Mouse (Mus musculus) megakaryocyte, embryonic 14.5 days (primary cell): ENCODE data around the gene Zscan21. TPM values are rescaled to one million over a fixed set of nuclear protein-coding genes. Genes with fewer than 3 reads are reported as not detected.

Experiments used
- H3K27me3 ChIP-seq: replicated peaks from 2 replicates; pipeline ENCODE3; 2012; ENCODE audit warnings: inconsistent platforms
- H3K36me3 ChIP-seq: replicated peaks from 2 replicates; pipeline ENCODE3; 2012; ENCODE audit warnings: low read length, inconsistent platforms, mixed read lengths
- H3K4me1 ChIP-seq: 2 replicates; pipeline ENCODE4 v1.6.1; 2012; ENCODE audit warnings: inconsistent platforms
- H3K4me3 ChIP-seq: replicated peaks from 2 replicates; pipeline ENCODE3; 2012; ENCODE audit warnings: moderate library complexity, mild to moderate bottlenecking, inconsistent platforms
- H3K9me3 ChIP-seq: 2 replicates; pipeline ENCODE4 v1.6.1; 2012; ENCODE audit warnings: inconsistent platforms
- FLI1 ChIP-seq: IDR thresholded peaks from 2 replicates; pipeline ENCODE4 v1.6.1; 2012; ENCODE audit warnings: low read length, inconsistent platforms, mixed read lengths
- GATA1 ChIP-seq: IDR thresholded peaks from 3 replicates; pipeline ENCODE4 v1.6.1; 2012; ENCODE audit warnings: mixed read lengths, low read length, inconsistent platforms, borderline replicate concordance
- polyA plus RNA-seq: library from polyadenylated mRNA; stranded (reverse); fragments of >175 nt; gene quantifications from 2 replicates; pipeline ENCODE4 v1.2.3, GENCODE M21; 2012; ENCODE audit warnings: low replicate concordance; ENCODE audit not compliant: insufficient read depth

Zscan21 gene
- polyA plus RNA-seq, 1 experiment, result 0.86 TPM

DNA sequence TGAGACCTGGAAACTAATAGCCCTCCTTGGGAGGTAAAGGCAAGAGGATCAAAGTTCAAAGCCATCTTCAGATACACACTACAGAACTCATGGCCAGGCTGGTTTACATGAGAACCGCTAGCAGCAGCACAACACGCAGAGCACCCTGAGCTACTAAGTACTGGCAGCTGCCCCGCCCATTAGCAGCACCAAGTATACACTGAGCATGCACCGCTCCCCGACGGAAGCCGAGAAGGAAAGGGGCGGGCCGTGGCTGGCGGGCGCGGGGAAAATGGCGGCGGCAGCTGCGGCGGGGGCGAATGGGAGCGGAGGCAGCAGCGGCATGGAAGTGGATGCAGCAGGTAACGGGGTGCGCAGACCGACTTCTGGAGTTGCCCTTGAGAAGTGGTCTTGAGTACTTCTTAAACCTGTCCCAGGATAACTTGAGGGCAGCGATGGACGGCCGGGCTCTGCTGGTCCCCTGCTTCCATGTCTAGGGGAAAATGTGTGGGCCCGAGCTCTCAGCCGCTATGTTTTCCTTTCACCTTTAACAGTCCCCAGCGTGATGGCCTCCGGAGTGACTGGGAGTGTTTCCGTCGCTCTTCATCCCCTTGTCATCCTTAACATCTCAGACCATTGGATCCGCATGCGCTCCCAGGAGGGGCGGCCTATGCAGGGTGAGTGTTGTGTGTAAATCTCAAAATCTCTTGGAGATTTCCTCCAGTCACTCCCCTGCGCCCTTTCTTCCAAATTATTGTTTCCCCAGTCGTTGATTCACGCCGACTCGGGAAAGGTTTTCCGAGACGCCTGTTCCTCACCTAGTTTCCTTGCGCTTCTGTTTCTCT lies 44.4 kb downstream of the Zscan21 start, which contains the start of gene Cops6:
TSS of gene Cops6 (plus strand) at position 230 of the 824 bp plus-strand sequence.
- peaks cover 45% of the 10 kb centered on the region for H3K4me1 ChIP-seq
- TF ChIP-seq FLI1 (no peak), GATA1 (no peak)
- peak within 1 kb of the TSS; percentile 98 for H3K4me3 ChIP-seq

DNA sequence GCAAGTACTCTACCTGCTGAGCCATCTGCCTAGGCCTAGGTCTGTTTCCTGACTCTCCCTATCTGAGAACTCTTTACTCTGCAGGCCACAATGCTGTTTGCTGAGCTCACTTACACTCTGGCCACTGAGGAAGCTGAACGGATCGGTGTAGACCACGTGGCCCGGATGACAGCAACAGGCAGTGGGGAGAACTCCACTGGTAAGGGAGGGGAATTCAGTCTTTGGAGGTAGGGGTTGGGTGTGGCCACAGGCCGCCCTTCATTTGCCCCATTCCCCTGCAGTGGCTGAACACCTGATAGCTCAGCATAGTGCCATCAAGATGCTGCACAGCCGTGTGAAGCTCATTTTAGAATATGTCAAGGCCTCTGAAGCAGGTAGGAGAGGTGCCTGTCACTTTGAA lies 46.3 kb downstream of the Zscan21 start:
- Histone ChIP-seq H3K36me3 (peaks cover 61% of the 10 kb centered on the region), H3K27me3 (no peaks in the 10 kb centered on the region), H3K4me1 (peaks cover 53% of the 10 kb centered on the region), H3K9me3 (no peaks in the 10 kb centered on the region), H3K4me3 (peak overlapping the region; percentile 38)
- TF ChIP-seq FLI1 (no peak), GATA1 (no peak)

More for the DNA sequence above, 44.4 kb downstream of the Zscan21 start, which contains the start of gene Cops6:
- Histone ChIP-seq H3K36me3 (peaks cover 41% of the 10 kb centered on the region), H3K9me3 (no peaks in the 10 kb centered on the region), H3K27me3 (no peaks in the 10 kb centered on the region)

GRCm38 (mm10) chr5:138163610-138164009 lies 46.9 kb downstream of the Zscan21 start:
- TF ChIP-seq GATA1 (no peak), FLI1 (no peak)
- peaks cover 53% of the 10 kb centered on the region for H3K4me1 ChIP-seq
- no peak overlapping the region for H3K4me3 ChIP-seq
- no peaks in the 10 kb centered on the region for H3K9me3 ChIP-seq
- no peaks in the 10 kb centered on the region for H3K27me3 ChIP-seq
- H3K36me3 ChIP-seq, result peaks cover 67% of the 10 kb centered on the region

DNA sequence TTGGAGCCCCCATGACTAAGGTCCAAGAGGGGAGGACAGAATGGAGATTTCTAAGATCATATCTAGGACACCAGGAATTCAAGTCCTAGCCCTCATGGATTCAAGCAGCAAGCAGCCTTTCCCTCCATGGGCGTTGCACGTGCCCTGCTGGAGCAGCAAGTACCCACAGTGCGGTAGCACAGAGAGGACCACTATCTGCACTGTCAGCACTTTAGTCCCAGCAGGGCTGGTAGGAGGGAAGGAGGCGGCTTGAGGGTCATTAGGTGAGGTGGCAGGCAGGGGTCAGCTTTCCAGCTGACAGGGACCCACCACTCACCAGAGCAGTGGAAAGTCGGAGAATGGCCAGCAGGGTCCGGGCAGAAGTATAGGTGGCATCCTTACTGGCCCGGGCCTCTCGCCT lies 48.9 kb downstream of the Zscan21 start:
- peaks cover 59% of the 10 kb centered on the region for H3K4me1 ChIP-seq
- no peaks in the 10 kb centered on the region for H3K9me3 ChIP-seq
- peaks cover 80% of the 10 kb centered on the region for H3K36me3 ChIP-seq
- H3K4me3 ChIP-seq, result no peak overlapping the region
- TF ChIP-seq GATA1, result no peak
- no peak for TF ChIP-seq FLI1
- H3K27me3 ChIP-seq, result no peaks in the 10 kb centered on the region

- peaks cover 68% of the 10 kb centered on the region for H3K36me3 ChIP-seq
- H3K4me3 ChIP-seq, result peak overlapping the region; percentile 99
- H3K27me3 ChIP-seq, result no peaks in the 10 kb centered on the region
- TF ChIP-seq FLI1 (peak; percentile 67; the same call in 1 of the 2 replicates), GATA1 (no peak)
- peaks cover 32% of the 10 kb centered on the region for H3K4me1 ChIP-seq
- no peaks in the 10 kb centered on the region for H3K9me3 ChIP-seq
These were observed 54.3 kb downstream of the Zscan21 start for GRCm38 (mm10) chr5:138170936-138171561.

DNA sequence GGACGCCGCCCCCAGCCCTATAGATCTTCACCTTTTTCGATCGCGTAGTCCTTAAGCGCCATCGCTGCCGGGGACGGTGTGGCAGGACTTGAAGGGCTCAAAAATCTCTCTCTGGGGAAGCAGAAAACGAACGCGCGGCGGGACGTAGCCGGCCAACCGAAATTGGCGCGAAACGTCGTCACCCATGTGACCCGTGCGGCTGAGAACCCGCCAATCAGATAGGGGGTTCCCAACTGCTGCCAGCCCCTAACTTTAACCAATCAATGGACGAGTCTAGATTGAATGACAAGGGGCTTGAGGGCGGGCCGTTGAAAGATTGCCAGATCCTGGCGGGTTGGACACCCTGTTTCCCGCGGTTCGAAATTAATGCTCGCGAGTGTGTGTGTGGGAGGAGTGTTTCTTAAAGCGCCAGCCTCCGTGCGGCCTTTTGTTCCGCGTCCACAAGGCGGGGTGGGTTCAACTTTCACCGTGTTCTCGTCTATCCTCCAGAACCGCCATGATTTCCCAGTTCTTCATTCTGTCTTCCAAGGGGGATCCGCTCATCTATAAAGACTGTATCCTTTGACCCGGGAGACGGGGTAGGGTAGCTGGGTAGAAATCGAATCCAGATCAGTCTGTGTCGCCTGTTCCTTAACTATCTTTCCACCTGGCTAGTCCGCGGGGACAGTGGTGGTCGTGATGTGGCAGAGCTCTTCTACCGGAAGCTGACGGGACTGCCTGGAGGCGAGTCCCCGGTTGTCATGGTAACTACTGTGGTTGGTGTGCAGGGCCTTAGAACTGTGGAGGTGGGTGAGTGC lies 55.2 kb downstream of the Zscan21 start, which contains the start of the genes Ap4m1 and Mcm7:
TSS of gene Ap4m1 (plus strand) at position 308 of the 797 bp plus-strand sequence.
TSS of gene Mcm7 (minus strand) at position 728 of the 797 bp plus-strand sequence.
- Histone ChIP-seq H3K4me1 (peaks cover 28% of the 10 kb centered on the region), H3K4me3 (peak within 1 kb of the TSS; percentile 99), H3K36me3 (peaks cover 66% of the 10 kb centered on the region), H3K9me3 (no peaks in the 10 kb centered on the region), H3K27me3 (no peaks in the 10 kb centered on the region)
- TF ChIP-seq GATA1, result no peak
- no peak for TF ChIP-seq FLI1

DNA sequence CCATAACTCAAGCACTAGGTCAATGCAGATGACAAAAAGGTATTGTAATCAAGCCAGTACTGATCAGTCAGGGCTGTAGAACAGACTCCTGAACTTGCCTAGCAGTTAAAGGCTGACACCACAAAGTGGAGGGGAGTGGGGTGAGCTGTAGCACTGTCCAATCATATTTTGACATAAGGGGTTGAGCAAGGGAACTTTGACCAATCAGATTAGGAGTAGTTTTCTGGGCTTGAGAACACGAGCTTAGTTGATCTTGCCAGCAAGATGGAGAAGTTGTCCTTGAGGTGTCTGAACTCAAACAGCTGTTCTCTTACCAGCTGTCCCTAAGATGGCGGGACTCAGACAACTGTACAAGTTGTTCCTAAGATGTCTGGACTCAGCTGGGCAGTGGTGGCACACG lies 56.5 kb downstream of the Zscan21 start:
- Histone ChIP-seq H3K27me3 (no peaks in the 10 kb centered on the region), H3K36me3 (peaks cover 66% of the 10 kb centered on the region), H3K9me3 (no peaks in the 10 kb centered on the region), H3K4me3 (no peak overlapping the region), H3K4me1 (peaks cover 23% of the 10 kb centered on the region)
- TF ChIP-seq GATA1 (no peak), FLI1 (no peak)

Other genes starting within 250 kb of the Zscan21 start
- 0.83 TPM in 1 of 2 replicates, not detected in the other for gene Pilrb2, start 245.1 kb upstream of the Zscan21 start, polyA plus RNA-seq
- not detected in 2 replicates for gene Cyp3a13, start 195.3 kb upstream of the Zscan21 start, polyA plus RNA-seq
- 0.68 TPM in 1 of 2 replicates, not detected in the other for gene Gjc3, start 153.8 kb upstream of the Zscan21 start, polyA plus RNA-seq
- gene Azgp1, start 135.4 kb upstream of the Zscan21 start, polyA plus RNA-seq, result not detected in 2 replicates
- not detected in 2 replicates for gene Smok3a, start 95.6 kb upstream of the Zscan21 start, polyA plus RNA-seq
- gene Smok3b, start 95.5 kb upstream of the Zscan21 start, polyA plus RNA-seq, result 0.06 TPM in 1 of 2 replicates, not detected in the other
- not detected in 2 replicates for gene Smok3c, start 63.7 kb upstream of the Zscan21 start, polyA plus RNA-seq
- gene Zkscan1, start 31.8 kb upstream of the Zscan21 start, polyA plus RNA-seq, result 0.38 TPM in 1 of 2 replicates, not detected in the other
- 0.13 TPM in 1 of 2 replicates, not detected in the other for gene Zfp113, start 38.8 kb downstream of the Zscan21 start, polyA plus RNA-seq
- 18.0 and 85.5 TPM in 2 replicates for gene Cops6, start 44.2 kb downstream of the Zscan21 start, polyA plus RNA-seq
- gene Ap4m1, start 55.1 kb downstream of the Zscan21 start, polyA plus RNA-seq, result 5.5 and 7.4 TPM in 2 replicates
- 6.7 and 10.6 TPM in 2 replicates for gene Mcm7, start 55.5 kb downstream of the Zscan21 start, polyA plus RNA-seq
- 21.9 and 50.3 TPM in 2 replicates for gene Taf6, start 70.5 kb downstream of the Zscan21 start, polyA plus RNA-seq
- 1.8 and 2.1 TPM in 2 replicates for gene Cnpy4, start 70.6 kb downstream of the Zscan21 start, polyA plus RNA-seq
- gene Mblac1, start 77.4 kb downstream of the Zscan21 start, polyA plus RNA-seq, result 3.8 TPM in 1 of 2 replicates, not detected in the other
- 0.40 TPM in 1 of 2 replicates, not detected in the other for gene Nxpe5, start 109.0 kb downstream of the Zscan21 start, polyA plus RNA-seq
- gene Lamtor4, start 138.6 kb downstream of the Zscan21 start, polyA plus RNA-seq, result 61.6 and 131 TPM in 2 replicates
- gene BC037034, start 147.1 kb downstream of the Zscan21 start, polyA plus RNA-seq, result 49.9 and 62.5 TPM in 2 replicates
- not detected in 2 replicates for gene Gal3st4, start 155.9 kb downstream of the Zscan21 start, polyA plus RNA-seq
- not detected in 2 replicates for gene Gm43720, start 163.1 kb downstream of the Zscan21 start, polyA plus RNA-seq
- gene Gpc2, start 163.1 kb downstream of the Zscan21 start, polyA plus RNA-seq, result 2.6 and 3.1 TPM in 2 replicates
- gene Stag3, start 163.3 kb downstream of the Zscan21 start, polyA plus RNA-seq, result 0.66 and 9.2 TPM in 2 replicates
- not detected in 2 replicates for gene Pvrig, start 225.1 kb downstream of the Zscan21 start, polyA plus RNA-seq